Mouse (Mus musculus) heart, postnatal 10 days (tissue): Measurements from ENCODE around the gene Unc5c. TPM values are rescaled to one million over a fixed set of nuclear protein-coding genes. Genes with fewer than 3 reads are reported as not detected.
A peak's percentile ranks its signal among the peaks of the same experiment; 100 is the strongest.

Experiments
- DNase-seq, 2 experiments: peaks; one replicate each; pipeline ENCODE4 v3.0.0; 2021
- intact Hi-C: fragments of 180-260 bp; cut with DNase I; formaldehyde crosslinking; loops from one replicate; pipeline ENCODE4 v1.15.1; 2025
- total RNA-seq, 2 experiments: library from RNA; stranded (reverse); gene quantifications; 2 replicates each; pipeline ENCODE4 v1.2.3; 2021

The Unc5c gene
- total RNA-seq, 2 experiments from 2014 or later, result 0.47 to 0.79 TPM

DNA sequence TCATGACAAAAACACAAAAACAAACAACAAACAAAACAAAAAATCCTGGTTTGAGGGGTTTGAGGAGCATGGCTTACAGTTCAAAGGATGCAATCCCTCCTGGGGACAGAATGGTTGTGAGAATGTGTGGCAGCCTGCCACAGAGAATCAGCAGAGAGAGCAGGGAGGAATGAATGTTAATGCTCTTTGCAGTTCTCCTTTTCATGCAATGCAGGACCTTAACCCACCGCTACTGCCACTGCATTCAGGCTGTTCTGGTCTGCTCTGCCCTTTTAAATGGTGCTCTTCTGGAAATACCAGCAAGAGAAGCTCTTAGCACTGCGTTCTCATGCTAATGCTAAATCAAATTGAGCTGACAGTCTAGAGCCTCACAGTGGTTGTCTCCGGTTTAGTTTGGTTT lies 130.1 kb downstream of the Unc5c start:
- intact Hi-C loops, result no loop called here
- no peak for DNase-seq

GRCm38 (mm10) chr3:141596461-141596860 lies 131.4 kb downstream of the Unc5c start:
- intact Hi-C loops, result no loop called here
- no peak for DNase-seq

- intact Hi-C loops, result no loop called here
- no peak for DNase-seq
These were observed 131.9 kb downstream of the Unc5c start for GRCm38 (mm10) chr3:141596881-141597280.

GRCm38 (mm10) chr3:141597974-141598373 lies 133.0 kb downstream of the Unc5c start:
- DNase-seq, result no peak
- intact Hi-C loops, result no loop called here

DNA sequence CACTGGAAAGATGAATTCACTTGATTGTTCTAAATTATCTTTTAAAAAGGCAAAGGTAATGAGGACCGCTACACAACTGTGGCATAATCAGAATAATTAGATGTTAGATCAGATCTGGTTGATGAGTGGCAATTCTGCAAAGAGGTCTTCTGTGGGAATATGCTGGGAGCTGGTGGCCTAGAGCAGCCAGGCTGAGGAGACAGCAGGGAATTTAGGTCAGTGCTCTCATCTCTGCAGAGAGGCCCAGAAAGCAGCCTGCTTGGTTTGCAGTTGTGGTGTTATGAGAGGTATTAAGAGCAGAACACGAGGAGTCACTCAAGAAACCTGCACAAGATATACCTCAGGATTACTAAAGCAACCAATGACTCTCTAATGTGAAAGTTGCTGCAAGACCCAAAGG lies 133.9 kb downstream of the Unc5c start:
- intact Hi-C loops, result no loop called here
- DNase-seq, result no peak

- intact Hi-C loops, result no loop called here
- no peak for DNase-seq
These were observed 136.1 kb downstream of the Unc5c start for GRCm38 (mm10) chr3:141601072-141601549.

DNA sequence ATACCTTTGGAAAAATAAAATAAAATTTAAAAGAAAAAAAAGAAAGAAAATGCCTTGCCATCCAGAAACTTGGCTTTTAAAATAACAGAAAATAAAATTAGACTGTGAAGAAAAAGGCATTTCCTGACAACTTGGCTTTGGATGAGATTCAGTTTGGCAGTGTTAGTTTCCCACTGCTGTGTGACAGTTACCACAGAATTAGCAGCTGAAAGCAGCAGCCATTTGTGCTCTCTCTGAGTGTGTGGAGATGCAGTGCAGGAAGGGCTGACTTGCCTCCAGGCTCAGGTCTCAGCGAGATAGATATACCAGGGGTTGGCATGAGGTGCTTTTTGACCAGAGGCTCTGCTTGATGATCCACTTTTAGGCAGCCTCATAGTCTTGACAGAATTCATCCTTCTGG lies 151.7 kb downstream of the Unc5c start:
- intact Hi-C loops, result no loop called here
- no peak for DNase-seq

GRCm38 (mm10) chr3:141618675-141619074 lies 153.7 kb downstream of the Unc5c start:
- DNase-seq, result no peak
- intact Hi-C loops, result no loop called here

- intact Hi-C loops, result no loop called here
- DNase-seq, result no peak
These were observed 156.5 kb downstream of the Unc5c start for GRCm38 (mm10) chr3:141621496-141621895.

GRCm38 (mm10) chr3:141626935-141627638 lies 162.1 kb downstream of the Unc5c start:
- intact Hi-C loops, result no loop called here
- no peak for DNase-seq

- DNase-seq, result no peak
- intact Hi-C loops, result no loop called here
These were observed 162.6 kb downstream of the Unc5c start for GRCm38 (mm10) chr3:141627639-141627977.

GRCm38 (mm10) chr3:141629431-141629830 lies 164.4 kb downstream of the Unc5c start:
- intact Hi-C loops, result no loop called here
- DNase-seq, result no peak

- DNase-seq, result no peak
- intact Hi-C loops, result no loop called here
These were observed 172.9 kb downstream of the Unc5c start for GRCm38 (mm10) chr3:141637900-141638299.

GRCm38 (mm10) chr3:141644264-141644663 lies 179.2 kb downstream of the Unc5c start:
- DNase-seq, result no peak
- intact Hi-C loops, result no loop called here

- DNase-seq, result no peak
These were observed 181.6 kb downstream of the Unc5c start for GRCm38 (mm10) chr3:141646588-141646987.

GRCm38 (mm10) chr3:141650658-141651057 lies 185.6 kb downstream of the Unc5c start:
- intact Hi-C loops, result no loop called here
- no peak for DNase-seq

More at GRCm38 (mm10) chr3:141646588-141646987, 181.6 kb downstream of the Unc5c start:
- intact Hi-C loops, result no loop called here

DNA sequence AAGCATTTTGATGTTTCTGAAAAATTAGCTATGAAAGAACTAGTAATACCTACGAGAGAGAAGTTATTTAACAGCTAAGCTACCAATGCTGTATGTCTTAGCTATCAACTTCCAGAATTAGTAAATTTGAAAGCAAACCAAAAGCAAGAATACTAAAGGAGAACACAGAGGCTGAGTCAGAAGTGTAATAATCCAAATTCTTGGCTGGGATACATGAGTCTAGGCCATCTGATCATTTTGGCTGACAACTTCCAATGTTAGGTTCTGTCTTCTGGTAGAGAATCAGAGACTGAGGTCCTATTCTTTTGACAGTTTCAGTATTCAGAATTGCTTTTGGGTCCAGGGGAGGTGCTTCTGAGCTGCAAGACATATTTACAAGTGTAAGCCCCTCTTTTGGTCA lies 188.9 kb downstream of the Unc5c start:
- intact Hi-C loops, result no loop called here

GRCm38 (mm10) chr3:141659041-141659789 lies 194.2 kb downstream of the Unc5c start:
- no peak for DNase-seq
- intact Hi-C loops, result no loop called here

More for the DNA sequence above, 188.9 kb downstream of the Unc5c start:
- DNase-seq, result no peak

GRCm38 (mm10) chr3:141660065-141661062 lies 195.3 kb downstream of the Unc5c start:
- intact Hi-C loops, result no loop called here
- peak in 1 of 2 experiments; percentile 1 for DNase-seq

DNA sequence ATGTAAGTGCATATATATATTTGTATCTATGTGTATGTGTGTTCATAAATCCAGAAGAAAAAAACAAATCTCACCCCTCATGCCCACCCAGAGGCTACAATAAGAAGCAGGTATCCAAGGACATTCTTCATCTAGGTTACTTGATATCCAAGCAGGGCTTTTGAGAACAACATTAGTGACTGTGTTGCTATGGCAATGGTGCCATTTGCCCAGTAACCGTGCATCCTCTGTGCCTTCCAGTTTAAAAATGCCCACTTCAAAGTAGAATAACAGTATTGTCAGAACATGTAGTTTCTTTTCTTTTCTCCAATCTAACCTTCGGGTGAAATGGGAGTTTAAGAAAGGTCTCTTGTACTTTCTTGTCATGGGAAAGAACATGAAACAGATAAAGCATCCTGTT lies 224.1 kb downstream of the Unc5c start:
- intact Hi-C loops, result no loop called here
- no peak for DNase-seq

GRCm38 (mm10) chr3:141690676-141691075 lies 225.7 kb downstream of the Unc5c start:
- no peak for DNase-seq
- intact Hi-C loops, result no loop called here
